Mouse (Mus musculus) lung, postnatal 14 days (tissue): ENCODE results near the gene Cnn2.
A peak's percentile ranks its signal among the peaks of the same experiment; 100 is the strongest.
"Not testable (repeated sequence)": the region's sequence is repeated elsewhere in the genome, so short reads cannot be mapped to it uniquely, and the experiment has no call there.

Experiments
- DNase-seq: peaks from one replicate; pipeline ENCODE4 v3.0.0; 2021

Cnn2 gene

DNA sequence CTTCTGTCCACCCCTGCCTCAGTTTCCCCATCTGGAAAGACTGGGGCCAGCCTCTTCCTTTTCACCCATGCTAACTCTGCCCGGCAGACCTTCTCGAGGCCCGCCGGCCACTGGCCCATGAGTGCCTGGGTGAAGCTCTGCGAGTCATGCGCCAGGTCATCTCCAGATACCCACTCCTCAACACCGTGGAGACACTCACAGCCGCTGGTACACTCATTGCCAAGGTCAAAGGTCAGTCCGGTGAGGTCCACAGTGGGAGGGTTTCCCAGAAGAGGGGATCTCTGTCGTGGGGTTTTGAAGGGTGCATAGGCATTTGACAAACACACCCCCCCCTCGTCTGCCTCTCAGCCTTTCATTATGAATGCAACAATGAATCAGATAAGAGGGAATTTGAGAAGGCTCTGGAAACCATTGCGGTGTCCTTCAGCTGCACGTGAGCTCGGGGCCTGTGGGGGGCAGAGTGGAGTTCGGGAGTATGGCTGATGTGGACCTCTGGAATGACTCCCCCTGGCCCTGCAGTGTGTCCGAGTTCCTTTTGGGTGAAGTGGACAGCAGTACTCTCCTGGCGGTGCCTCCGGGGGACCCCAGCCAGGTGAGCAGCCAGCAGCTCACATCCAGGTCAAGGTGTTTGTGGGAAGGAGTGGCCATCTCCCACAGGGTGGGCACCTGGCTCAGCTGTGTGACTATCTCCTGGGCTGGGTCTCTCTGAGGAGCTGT is 32.4 kb downstream of the Cnn2 start:
- no peak for DNase-seq

DNA sequence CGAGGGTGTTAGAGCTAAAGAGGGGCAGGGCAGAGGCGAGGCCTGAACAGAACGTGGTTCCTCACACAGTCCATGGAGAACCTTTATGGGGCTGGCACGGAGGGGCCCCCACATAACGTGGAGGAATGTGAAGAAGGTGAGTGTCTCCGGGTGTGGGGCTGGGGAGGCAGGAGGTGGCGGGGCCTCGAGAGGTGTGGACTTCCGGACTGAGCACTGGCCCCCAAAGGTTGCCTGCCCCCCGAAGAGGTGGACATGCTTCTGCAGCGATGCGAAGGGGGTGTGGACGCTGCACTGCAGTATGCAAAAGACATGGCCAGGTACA is 32.9 kb downstream of the Cnn2 start:
- no peak for DNase-seq

DNA sequence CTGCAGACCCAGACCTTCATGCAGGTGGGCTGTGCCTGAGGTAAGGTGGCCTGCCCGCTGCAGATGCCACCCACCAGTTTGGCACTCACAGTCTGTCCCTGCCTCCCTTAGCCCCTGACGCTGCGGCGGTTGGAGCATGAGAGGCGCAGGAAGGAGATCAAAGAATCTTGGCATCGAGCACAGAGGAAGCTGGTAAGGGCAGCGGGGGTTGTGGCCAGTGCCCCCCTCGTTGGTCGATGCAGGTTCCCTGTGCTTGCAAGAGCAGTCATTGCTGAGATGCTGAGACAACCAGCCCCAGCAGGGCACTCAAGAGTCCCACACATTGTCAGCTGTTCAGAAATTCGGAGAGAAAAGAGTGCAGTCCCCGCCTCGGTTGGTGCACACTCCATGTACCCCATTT is 33.8 kb downstream of the Cnn2 start:
- no peak for DNase-seq

DNA sequence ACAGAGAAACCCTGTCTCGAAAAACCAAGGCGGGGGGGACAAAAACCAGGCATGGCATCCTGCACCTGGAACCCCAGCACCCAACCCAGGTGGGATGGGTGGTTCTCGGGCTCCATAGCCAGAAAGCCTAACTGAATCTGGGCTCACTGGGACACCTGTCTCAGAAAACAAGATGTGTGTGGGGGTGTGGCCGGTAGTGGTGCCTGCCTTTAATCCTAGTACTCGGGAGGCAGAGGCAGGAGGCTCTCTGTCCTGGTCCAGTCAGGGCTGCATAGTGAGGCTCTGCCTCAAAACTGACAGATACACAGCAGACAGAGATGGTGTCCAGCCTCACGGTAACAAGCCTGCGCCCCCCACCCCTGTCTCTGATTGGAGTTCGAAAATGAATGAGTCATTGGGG is 34.4 kb downstream of the Cnn2 start:
- no peak for DNase-seq

DNA sequence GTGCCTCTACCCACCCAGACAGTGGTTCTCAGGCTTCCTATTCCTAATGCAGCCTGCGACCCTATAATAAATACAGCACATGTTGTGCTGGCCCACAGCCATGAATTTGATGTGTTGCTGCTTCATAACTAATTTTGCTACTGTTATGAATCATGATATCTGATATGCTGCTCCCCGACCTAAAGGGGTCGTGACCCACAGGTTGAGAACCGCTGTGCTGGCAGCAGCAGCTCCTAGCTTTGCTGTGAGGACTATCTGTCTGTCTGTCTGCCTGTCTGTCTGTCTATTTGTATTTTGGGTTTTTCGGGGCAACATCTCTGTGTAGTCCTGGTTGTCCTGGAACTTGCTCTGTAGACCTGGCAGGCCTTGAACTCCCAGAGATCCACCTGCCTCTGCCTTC is 35.4 kb downstream of the Cnn2 start:
- no peak for DNase-seq

DNA sequence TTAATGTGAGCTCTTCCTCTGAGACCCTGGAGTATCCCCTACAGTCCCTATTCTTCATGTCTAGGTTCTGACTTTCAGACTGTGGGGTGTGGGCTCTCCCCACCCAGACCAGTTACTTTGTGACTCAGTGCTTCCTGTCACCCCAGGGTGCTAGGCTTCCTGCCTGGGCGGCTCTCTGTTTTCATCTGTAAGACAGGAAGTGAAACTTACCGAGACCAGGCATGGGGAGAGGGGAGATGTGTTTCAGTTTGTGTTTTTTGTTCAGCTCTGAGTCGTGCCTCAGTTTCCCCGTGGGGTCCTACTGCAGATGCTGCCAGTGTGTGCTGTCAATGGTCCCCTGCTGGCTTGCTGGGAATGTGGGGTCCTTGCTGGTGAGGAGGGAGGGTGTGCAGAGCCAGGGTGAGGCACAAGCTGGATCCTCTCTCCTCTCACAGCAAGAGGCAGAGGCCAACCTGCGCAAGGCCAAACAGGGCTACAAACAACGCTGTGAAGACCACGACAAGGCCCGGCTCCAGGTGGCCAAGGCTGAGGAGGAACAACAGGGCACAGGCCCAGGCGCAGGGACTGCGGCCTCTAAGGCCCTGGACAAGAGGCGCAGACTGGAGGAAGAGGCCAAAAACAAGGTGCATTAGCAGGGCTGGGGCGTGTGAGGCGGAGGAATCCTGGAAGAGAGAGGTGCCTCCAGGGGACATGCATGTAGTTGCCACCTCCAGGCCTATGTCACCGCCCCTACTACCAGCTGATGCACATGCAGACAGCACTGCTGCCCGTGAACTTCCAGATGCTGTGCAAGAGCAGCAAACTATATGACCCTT is 36.1 kb downstream of the Cnn2 start:
- DNase-seq = no peak

DNA sequence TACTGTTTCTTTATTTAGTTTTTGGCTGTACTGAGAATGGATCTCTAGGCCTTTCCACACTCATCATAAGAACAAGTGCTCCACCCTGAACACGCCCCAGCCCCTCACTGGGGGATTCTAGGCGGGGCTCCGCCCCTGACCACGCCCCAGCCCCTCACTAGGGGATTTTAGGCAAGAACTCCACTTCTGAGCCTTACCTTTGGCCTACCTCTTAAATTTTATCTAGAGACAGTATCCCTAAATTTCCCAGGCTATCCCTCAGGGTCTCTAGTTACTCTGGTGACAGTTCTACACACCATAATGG is 36.6 kb downstream of the Cnn2 start:
- no peak for DNase-seq

DNA sequence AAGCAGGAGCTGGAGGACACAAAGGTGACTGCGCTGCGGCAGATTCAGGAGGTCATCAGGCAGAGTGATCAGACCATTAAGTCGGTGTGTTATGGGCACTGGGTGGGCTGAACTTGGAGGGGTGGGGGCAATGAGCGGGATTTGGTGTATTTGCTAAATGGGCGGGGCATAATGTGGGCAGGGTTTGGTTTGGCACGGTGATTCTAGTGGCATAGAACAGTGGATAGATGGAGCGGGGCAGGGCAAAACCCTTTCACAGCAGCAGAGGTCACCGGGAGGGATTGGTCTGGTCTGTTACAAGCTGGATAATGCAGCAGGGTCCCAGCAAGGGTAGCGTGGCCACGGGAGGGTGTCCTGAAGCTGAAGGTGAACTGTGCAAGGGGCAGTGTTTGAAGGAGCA is 37.1 kb downstream of the Cnn2 start:
- no peak for DNase-seq

DNA sequence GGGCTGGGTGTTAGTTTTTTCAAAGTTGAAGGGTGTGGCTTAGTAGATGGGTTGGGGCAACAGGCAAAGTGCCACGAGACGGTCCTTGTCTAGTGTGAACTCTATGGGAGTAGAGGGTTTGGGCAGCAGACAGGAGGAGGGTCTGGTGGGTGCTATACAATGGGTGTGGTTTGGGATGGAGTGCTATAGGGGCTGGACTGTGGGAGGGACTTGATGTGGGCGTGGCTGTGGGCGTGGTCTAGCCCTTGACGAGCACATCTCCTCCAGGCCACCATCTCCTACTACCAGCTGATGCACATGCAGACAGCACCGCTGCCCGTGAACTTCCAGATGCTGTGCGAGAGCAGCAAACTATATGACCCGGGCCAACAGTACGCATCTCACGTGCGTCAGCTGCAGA is 37.5 kb downstream of the Cnn2 start:
- DNase-seq = no peak

DNA sequence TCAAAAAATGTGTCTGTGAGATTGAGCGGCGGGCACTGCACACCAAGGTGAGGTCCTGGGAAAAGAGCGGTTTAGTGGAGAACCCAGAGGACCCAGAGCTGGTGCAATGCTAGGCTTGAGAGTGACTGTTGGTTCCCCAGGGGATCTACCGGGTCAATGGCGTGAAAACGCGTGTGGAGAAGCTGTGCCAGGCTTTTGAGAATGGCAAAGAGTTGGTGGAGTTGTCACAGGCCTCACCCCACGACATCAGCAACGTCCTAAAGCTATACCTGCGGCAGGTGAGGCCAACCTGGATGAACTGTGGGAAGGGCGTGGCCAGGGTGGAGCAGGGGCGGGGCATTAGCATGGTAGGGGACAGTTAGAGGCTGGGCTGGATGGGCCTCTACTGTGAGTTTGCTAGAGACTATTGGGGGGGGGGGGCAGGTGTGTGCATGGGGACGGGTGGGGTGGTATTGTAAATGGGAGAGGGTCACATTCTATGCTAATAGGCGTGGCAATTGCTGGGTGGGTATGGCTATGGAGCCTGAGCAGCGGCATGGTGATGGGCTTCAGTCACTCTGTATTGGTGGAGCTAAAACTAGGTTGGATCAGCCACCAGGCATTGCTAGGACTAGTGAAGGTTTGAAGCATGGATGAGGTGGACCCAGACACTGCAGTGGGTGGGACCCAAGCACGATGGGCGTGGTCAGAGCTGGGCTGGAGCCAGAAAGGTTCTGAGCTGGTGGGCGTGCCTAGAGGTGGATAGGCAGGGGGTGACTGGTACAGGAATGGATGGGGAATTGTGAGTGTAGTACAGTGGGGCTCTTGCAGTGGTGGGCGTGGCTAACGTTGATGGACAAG is 39.5 kb downstream of the Cnn2 start:
- no peak for DNase-seq

DNA sequence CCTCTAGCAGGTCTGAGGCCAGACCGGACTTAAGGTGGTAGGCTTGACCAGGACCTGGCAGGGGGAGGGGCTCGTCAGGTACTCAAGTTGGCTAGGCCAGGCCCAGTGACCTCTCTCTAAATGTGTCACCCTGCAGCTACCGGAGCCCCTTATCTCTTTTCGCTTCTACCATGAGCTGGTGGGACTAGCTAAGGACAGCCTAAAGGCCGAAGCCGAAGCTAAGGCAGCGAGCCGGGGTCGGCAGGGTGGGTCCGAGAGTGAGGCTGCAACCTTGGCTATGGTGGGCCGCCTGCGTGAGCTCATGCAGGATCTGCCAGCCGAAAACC is 40.1 kb downstream of the Cnn2 start:
- DNase-seq = no peak

DNA sequence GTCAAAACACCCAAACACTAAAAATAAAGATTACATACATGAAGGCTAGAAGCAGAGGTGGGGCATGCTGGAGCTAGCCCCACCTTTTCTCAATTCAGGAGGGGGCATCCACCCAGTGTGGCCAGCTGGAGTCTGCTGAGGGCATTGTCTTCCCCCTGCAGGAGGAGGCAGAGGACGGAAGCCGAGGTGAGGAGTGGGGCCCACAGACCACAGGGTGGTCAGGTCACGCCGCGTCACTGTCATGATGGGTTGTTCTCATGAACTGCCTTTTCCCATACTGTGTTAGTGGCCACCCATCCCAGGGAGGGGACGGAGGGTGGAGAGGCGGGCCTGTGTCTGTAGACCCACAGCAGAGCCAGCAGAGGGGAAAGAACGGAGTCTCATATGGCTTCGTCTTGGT is 41.8 kb downstream of the Cnn2 start:
- no peak for DNase-seq

DNA sequence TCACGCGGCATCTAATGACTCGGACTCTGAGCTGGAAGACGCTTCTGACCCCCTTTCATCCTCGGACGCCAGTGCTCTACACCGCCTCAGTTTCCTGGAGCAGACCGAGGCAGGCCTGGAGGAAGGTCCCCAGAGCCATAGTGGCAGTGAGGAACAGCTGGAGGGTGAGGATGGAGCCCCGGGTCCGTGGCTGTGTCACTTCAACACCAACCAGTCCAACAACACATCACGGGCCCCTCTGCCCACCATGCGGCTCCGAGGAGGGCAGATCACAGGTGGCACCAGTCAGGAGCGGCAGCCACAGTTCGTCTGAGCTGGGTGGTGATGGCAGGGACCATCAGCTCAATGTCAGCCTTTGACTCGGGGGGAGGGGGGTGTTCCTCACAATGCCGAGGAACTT is 42.4 kb downstream of the Cnn2 start:
- DNase-seq = no peak

DNA sequence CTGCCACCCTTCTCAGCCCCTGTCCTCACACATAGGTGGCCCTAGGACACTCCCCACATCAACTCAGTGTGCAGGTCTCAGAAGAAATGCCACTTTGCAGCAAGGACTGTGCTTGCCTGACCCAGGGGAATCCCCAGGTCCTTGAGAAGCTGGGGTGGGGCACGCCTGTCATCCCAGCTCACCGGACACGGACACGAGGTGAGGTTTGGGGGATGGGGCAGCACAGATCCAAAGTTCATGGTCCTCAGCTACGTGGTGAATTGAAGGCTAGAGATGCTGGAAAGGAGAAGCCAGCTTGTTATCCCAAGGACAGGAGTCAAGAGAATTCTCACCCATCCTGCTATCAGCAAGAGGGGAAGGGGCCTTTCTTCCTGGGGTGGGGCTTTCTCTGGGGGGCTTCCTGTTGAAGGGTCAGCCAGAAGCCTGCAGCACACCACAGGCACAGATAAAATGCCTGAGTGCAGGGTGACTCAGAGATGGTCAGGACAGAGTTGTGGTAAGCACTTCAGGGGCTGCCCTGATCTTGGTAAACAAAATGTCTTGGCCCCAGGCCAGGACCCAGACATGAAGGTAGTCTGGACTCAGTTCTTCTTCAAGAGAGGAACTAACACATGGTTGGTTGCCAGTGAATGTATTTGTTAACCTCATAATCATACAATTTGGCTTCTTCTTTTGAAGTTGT is 44.6 kb downstream of the Cnn2 start:
- DNase-seq = peak; percentile 81

DNA sequence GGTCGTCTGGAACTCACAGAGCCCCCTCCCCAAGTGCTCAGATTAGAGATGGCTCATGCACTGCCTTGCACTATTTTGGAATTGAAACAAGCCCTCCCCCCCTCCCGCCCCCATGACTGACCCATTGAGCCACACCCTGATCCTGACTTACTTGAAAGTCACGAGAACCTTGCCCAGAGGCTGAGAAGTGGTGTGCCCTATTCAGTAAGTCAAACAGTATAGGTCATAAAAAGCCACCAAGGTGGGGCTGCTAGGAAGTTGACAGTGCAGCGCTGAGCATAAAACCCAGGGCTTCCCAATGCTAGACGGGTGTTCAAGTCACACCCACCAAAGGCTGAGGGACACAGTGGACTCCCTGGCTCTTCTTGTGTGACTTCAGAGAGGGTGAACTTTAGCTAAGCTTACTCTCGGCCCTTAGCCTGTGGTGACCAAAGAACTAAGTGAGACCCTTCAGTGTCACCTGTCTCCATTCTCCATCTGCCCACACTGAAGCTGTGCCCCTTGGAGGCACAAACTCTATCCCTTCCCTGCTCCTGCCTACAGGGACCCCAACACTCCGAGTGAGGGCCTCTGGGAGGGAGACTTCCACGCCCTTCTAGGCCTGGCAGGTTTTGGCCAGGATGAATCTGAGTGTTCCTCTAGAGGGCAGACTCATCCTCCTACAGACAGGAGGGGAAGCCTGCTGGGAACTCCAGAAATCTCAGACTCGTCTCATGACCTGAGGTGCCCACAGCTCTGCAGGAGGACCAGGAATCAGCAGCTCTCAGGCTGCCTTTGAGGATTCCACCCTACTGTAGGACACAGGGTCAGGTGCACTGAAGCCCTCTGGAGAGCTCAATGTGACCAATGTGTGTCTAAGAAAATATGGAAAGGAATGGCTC is 45.4 kb downstream of the Cnn2 start:
- DNase-seq = peak; percentile 67

DNA sequence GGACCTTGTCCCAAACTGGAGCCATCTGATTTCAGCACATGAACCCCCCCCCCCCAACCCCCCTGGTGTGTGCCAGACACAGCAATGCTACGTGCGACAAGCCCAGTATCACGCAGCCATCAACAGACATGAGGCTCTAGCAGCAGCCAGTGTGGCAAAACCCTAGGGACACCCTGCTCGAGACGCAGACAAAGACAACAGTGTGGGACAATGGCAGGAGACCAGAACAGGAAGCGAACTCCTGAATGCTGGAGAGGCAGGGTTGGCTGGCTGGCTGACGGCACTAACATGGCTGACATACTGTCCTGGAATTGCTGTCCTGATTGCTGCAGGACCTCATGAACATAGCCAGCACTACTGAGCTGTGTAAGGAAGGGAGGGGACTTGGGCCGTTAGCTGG is 46.8 kb downstream of the Cnn2 start:
- no peak for DNase-seq

DNA sequence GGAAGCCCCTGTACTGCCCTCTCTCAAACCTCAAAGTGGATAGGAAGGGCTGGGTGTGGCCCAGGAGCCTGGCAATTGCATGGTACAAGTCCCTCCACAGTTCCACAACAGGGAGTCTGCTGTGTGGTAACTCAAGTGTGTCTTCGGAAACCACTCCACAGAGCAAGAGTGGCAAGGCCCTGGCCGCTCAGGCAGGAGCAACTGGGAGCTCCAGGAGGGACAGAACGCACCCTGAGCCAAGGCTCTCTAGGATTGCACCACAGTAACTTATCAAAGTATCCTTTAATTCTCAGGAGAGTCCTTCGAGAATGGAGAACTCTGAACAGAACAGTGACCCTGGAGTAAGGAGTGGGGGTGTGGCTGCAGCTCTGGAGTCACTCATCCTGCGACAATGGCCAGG is 47.3 kb downstream of the Cnn2 start:
- no peak for DNase-seq

DNA sequence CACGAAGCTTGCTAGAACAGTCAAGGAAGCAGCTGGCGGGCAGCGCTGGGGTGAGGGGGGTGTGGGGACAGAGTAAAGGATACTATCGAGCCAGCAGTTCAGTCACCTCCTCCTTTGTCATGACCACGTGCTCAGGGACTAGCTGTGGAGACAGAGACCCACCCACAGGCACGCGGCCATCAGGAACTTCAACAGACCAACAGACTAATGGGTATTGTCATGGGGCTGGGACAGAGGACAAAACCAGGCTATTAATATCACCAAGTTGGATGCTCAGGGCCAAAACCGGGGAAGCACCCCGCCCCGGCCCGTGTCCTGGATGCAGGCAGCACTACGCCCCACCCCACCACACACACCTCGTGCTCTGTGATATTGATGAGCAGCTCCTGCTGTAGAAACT is 48.4 kb downstream of the Cnn2 start:
- no peak for DNase-seq

DNA sequence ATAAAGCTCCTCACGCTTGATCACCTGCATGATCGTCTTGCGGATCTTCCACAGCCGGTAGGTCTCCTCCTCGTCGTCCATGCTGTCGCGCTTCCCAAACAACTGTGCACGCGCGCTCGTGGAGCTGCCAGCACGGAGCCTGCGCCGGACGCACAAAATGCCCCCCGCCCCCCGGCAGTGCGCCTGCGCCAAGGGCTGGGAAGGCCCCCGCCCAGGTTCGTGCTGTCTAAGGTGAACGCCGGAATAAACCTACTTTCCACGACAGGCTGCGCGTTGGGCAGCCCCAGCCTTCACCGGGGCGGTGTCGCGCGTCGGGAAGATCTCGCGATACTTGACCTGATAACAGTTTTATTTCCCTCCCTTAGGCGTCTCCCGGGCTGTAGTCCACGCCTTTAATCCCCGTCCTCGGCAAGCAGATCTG is 51.2 kb downstream of the Cnn2 start, which contains the start of gene Polr2e:
Polr2e (minus strand) TSS at position 237 of the 421 bp plus-strand sequence.
- DNase-seq = peak; percentile 97

DNA sequence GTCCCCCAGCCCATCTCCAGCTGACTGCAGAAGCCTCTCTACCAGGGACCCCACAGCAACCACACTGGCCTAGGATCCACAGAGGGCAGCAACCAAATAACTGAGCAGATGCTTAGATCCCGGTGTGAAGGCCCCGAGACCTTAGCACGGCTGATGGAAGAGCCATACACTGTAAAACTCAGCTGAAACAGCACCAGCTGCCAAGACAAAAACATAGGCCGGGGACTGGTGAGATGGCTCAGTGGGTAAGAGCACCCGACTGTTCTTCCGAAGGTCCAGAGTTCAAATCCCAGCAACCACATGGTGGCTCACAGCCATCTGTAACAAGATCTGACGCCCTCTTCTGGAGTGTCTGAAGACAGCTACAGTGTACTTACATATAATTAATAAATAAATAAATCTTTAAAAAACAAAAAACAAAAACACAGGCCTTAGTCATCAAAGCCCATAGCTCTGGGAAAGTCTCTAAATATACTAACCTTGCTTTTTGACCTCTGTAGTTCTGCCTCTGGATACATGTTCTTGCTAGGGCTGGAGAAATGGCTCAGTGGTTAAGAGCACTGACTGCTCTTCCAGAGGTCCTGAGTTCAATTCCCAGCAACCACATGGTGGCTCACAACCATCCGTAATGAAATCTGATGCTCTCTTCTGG is 53.2 kb downstream of the Cnn2 start:
- DNase-seq = not testable (repeated sequence)

DNA sequence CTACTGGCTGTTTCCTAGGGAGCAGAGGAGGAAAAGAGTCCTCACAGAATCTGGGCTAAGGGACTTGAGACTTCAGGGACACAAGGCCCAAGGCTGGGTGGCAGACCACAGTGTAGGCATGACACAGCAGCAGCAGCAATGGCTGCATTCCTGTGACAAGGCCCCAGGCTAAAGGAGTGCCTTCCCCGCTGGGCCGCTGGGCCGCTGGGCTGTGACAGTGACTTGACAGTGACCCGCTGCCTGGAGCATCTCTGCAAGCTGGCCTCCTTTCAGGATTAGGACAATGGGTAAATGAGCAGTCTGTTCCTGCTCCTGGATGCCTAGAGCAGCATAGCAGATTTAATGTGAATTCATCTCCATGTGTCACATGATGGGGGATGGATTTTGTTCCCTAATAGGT is 55.7 kb downstream of the Cnn2 start:
- no peak for DNase-seq

DNA sequence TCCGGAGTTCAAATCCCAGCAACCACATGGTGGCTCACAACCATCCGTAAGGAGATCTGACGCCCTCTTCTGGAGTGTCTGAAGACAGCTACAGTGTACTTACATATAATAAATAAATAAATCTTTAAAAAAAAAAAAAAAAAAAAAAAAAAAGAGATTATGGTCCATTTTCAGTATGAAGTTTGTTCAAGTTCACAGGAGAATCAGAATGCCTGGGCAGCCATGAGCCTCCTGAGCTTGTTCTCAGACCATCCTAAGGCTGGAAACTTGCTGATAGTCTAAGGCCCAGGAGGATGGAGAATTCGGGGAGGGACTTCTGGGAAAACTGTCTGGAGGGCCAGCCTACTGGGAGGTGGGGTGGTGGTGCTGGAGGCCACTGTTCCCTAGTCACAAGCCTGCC is 57.0 kb downstream of the Cnn2 start:
- not testable (repeated sequence) for DNase-seq
